Mouse (Mus musculus): ENCODE measurements around the gene C1qa.

- TF ChIP-seq GATA1 (IDR thresholded peaks at IDR 0.05; ENCODE audit: borderline replicate concordance, low read length) (no peak), FLI1 (IDR thresholded peaks at IDR 0.05; ENCODE audit: low read length) (no peak)
These were observed 8.4 kb upstream of the C1qa start for GRCm38 (mm10) chr4:136907033-136907432.

All from megakaryocyte, embryonic 14.5 days (primary cell).